Mouse (Mus musculus) right cerebral cortex, postnatal 36 days (tissue): ENCODE data around the gene Rpl4.
"Not testable (repeated sequence)": the region's sequence is repeated elsewhere in the genome, so short reads cannot be mapped to it uniquely, and the experiment has no call there.

Source experiments
- DNase-seq, 2 experiments: peaks; one replicate each; pipeline ENCODE4 v3.0.0; 2022; ENCODE audit warnings: low spot score in 2 of 2, mixed read lengths in 1 of 2

Rpl4 gene

GRCm38 (mm10) chr9:64197524-64197923 is 24.3 kb downstream of the Rpl4 start:
- no peak for DNase-seq

GRCm38 (mm10) chr9:64198068-64198762 is 25.0 kb downstream of the Rpl4 start:
- no peak for DNase-seq

GRCm38 (mm10) chr9:64198763-64199418 is 25.7 kb downstream of the Rpl4 start:
- DNase-seq = not testable (repeated sequence)

- no peak for DNase-seq
Observed at GRCm38 (mm10) chr9:64199897-64200296, 26.7 kb downstream of the Rpl4 start.

GRCm38 (mm10) chr9:64202331-64202730 is 29.2 kb downstream of the Rpl4 start:
- DNase-seq = no peak

- DNase-seq = no peak
Observed at GRCm38 (mm10) chr9:64202866-64203265, 29.7 kb downstream of the Rpl4 start.

- no peak for DNase-seq
Observed at GRCm38 (mm10) chr9:64207509-64208084, 34.4 kb downstream of the Rpl4 start.

- DNase-seq = no peak
Observed at GRCm38 (mm10) chr9:64214452-64214851, 41.3 kb downstream of the Rpl4 start.

- no peak for DNase-seq
Observed at GRCm38 (mm10) chr9:64216090-64216489, 42.9 kb downstream of the Rpl4 start.

GRCm38 (mm10) chr9:64216641-64217040 is 43.5 kb downstream of the Rpl4 start:
- DNase-seq = no peak

GRCm38 (mm10) chr9:64217887-64218286 is 44.7 kb downstream of the Rpl4 start:
- DNase-seq = no peak

GRCm38 (mm10) chr9:64219305-64219704 is 46.1 kb downstream of the Rpl4 start:
- no peak for DNase-seq

GRCm38 (mm10) chr9:64219772-64220420 is 46.7 kb downstream of the Rpl4 start:
- DNase-seq = no peak

- no peak for DNase-seq
Observed at GRCm38 (mm10) chr9:64220603-64221002, 47.4 kb downstream of the Rpl4 start.

GRCm38 (mm10) chr9:64221480-64221879 is 48.3 kb downstream of the Rpl4 start:
- DNase-seq = peak in 1 of 2 experiments; percentile 41

- no peak for DNase-seq
Observed at GRCm38 (mm10) chr9:64222098-64222497, 48.9 kb downstream of the Rpl4 start.

- no peak for DNase-seq
Observed at GRCm38 (mm10) chr9:64225805-64226204, 52.6 kb downstream of the Rpl4 start.

GRCm38 (mm10) chr9:64227736-64228135 is 54.6 kb downstream of the Rpl4 start:
- DNase-seq = no peak
